Mouse (Mus musculus): Measurements from ENCODE around the gene Hist2h2aa1.
"Not testable (repeated sequence)": the region's sequence is repeated elsewhere in the genome, so short reads cannot be mapped to it uniquely, and the experiment has no call there.

Gene Hist2h2aa1

DNA sequence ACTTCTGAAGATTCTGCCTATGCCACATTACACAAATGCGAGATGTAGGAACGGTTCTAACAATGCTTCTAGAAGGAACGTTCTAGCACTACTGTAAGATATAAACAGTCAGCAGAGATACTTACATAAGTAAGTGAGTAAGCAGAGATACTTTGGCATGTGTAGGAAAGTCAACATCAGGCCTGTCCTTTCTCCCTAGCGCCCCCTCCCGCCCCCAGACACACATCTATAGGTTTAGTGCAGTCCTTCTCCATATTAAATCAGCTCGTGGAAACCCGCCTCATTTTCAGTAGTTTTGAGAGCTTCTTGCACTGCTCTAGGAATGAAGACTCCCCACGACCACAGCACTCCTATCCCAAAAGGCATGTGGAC, 32.1 kb downstream of the Hist2h2aa1 start:
- no peak for DNase-seq (ENCODE audit: extremely low read depth, low read depth, low spot score)

DNA sequence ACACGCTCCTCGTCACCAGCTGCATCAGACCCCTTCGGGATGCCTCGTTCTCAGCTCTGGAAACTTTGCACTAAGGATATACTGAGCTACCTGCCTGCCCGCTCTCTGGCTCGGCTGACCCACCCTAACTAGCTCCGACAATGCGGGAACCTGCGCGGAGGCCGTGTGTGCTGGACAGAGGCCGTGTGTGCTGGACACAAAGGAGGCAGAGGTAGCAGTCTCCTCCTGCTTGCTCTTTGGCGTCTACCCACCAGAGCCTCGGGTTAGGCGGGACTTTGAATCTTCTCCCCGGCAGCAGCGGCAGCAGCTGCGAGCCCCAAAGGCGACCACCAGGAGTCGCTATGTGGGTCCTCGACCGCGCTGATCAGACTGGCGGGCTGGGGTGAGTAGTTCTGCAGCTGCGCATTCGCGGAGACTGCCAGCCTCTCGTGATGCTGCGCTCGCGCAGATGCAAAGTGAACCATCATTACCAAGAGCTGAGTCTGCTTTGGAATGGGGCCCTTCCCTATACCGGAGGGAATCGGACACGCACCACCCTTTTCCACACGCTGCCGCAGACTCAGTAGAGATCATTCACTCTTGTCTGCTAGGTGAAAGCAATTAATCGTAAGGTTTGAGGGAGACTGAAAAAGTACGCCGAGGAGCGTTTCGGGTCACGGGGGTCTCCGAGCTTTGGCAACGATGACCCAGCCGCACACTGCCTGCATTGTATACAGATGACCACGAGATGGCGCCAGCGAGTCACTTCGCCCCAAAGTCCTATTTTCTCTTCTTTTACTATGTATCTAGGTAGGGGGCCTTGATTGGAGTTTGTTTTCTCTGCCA, 32.7 kb downstream of the Hist2h2aa1 start:
- no peak for DNase-seq (ENCODE audit: extremely low read depth, low read depth, low spot score)

DNA sequence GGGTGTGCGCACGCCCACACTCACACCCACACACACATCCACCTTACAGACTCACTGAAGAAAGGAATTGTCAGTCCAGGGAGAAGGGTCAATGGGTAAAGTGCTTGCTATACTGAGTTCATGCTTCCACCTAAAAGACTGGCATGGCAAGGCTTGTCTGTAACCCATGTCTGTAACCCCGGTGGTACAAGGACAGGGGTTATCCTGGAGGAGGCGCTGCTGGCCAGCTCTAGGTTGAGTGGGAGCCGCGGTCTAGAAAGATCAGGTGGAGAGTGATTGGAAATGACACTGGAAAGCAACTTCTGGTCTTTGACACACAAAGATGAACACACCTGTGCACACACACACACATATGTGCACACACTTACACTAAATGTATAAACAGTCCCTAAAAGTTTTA, 35.4 kb downstream of the Hist2h2aa1 start:
- DNase-seq (ENCODE audit: extremely low read depth, low read depth, low spot score): no peak

DNA sequence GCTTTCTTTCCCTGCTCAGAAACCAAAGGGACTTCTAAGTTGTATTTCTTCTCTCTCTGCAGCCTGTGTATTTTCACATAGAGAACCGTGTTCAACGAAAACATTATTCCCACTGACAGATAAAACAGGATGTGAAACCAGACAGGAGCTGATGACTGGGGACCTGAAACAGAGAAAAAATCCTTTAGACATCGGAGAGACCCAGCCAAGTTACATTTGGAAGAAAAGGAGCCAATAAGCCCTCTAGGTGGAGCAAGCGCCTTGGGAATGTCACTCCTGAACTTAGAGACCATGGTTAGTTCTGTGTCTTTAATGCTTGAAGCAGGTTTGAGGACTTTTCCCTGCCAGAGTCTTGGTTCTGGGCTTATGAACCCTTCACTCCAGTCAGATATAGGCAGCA, 39.2 kb downstream of the Hist2h2aa1 start:
- DNase-seq (ENCODE audit: extremely low read depth, low read depth, low spot score): no peak

DNA sequence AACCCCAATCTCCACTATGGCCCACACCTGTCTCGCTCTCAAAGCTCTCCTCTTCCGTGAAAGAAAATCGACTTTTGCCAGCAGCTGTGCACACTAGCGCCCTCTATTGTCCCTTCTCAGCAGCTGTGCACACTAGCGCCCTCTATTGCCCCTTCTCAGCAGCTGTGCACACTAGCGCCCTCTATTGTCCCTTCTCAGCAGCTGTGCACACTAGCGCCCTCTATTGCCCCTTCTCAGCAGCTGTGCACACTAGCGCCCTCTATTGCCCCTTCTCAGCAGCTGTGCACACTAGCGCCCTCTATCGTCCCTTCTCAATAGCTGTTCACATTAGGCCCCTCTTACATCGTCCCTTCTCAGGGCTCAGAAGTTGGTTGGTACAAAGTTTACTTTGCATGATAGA, 42.0 kb downstream of the Hist2h2aa1 start:
- DNase-seq (ENCODE audit: extremely low read depth, low read depth, low spot score): not testable (repeated sequence)

DNA sequence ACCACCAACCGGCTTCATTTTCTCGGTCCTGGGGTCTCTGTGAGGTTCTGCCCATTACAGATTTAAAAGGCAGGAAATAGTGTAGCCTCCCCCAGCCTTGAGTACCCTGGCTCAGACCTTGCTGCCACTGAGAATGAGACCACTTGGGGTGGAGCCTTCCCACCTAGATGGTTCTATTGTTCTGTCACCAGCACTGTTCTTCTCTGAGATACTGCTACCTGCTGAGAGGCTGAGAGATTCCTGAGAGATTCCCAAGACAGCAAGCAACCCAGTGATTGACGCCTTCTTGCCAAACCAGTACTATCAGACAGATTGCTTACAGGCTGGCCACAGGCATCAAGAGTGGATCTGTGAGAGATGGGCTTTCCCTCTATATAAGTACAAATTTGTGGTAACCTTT, 43.9 kb downstream of the Hist2h2aa1 start:
- DNase-seq (ENCODE audit: extremely low read depth, low read depth, low spot score): no peak

DNA sequence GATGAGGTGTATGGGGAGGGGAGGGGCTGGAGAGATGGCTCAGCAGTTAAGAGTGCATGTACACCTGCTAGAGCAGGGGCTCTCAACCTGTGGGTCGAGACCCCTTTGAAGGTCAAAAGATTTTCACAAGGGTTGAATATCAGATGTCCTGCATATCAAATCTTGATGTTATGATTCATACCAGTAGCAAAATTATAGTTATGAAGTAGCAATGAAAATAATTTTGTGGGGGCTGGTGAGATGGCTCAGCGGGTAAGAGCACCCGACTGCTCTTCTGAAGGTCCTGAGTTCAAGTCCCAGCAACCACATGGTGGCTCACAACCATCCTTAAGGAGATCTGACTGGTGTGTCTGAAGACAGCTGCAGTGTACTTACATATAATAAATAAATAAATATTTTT, 45.4 kb downstream of the Hist2h2aa1 start:
- not testable (repeated sequence) for DNase-seq (ENCODE audit: extremely low read depth, low read depth, low spot score)

DNA sequence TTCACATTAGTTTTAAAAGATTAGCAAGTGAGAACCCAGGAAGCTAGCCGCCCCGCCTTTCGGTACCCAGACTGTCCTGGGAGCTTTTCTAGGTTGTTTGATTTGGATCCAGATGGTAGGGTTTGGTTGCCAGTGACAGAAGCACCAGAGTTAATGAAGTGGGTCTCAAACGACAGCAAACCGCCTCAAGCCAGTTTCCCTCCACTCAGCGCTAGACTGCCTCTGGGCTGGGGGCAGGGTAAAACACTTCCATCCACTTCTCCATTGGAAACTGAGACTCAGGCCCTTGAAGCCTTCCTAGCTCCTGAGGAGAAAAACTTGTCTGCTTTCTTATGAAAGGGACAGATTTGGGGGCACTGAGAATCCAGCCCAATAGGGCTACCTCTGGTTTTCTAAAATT, 47.3 kb downstream of the Hist2h2aa1 start:
- no peak for DNase-seq (ENCODE audit: extremely low read depth, low read depth, low spot score)

DNA sequence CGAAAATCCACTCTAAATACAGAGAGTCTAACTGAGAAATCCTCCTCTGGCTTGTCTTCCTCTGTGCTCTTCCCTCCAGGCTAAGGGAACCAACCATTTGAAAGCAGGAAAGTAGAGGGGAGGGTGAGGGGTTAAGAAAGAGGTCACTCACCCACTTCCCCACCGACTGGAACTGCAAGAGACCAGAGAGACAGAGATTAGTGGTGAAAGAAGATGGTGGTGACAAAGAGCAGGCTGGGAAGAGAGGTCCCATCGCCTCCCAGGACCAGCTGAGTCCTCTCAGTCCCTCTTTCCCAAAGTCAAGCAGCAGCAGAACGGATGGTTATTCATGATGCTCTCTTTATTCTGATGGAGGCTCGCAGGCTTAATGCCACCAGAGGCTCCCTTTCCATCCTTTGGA, 48.1 kb downstream of the Hist2h2aa1 start:
- no peak for DNase-seq (ENCODE audit: extremely low read depth, low read depth, low spot score)

DNA sequence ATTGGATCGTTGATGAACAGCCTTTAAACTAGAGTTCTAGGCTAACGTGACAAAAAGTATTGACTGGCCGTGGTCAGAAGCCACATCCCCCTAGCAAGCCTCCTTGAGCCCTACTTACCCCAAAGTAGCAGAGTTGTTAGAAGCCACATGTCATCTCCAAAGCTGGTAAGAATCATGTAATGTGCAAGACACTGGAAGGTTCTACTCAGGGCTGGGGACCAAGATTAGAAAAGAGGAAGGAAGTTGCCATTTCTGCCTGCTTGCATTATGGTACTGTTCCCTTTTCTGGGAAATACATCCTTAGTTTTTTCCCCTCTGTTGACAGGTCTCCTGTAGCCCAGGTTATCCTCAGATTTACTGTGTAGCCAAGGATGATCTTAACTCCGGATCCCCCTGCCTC, 48.5 kb downstream of the Hist2h2aa1 start, which contains the start of gene Fcgr1:
Gene Fcgr1, minus strand, starts transcription at position 183 of the 400 bp plus-strand sequence.
- no peak for DNase-seq (ENCODE audit: extremely low read depth, low read depth, low spot score)
